Mouse (Mus musculus) intestine, embryonic 14.5 days (tissue): ENCODE measurements around the gene S100a10. TPM values are rescaled to one million over a fixed set of nuclear protein-coding genes. Genes with fewer than 3 reads are reported as not detected.

Experiments used
- ATAC-seq: fragments of 200-750 bp; cut with Nextera tagmentation; replicated peaks from 2 replicates; pipeline ENCODE4 v1.8.0; 2017; ENCODE audit warnings: low read depth, moderate number of reproducible peaks, moderate TSS enrichment, moderate library complexity; ENCODE audit not compliant: low FRiP score, low TSS enrichment
- DNase-seq: peaks from one replicate; pipeline ENCODE4 v3.0.0-alpha.2; 2018; ENCODE audit warnings: low spot score
- H3K27ac ChIP-seq: fragments of 300-500 bp; sonication (generic); 2 replicates; pipeline ENCODE4 v1.5.1; 2014; ENCODE audit warnings: low read depth, mild to moderate bottlenecking, control low read depth
- H3K27me3 ChIP-seq: fragments of 300-500 bp; sonication (generic); replicated peaks from 2 replicates; pipeline ENCODE4 v1.6.1; 2014; ENCODE audit warnings: low read length, control low read depth; ENCODE audit not compliant: control insufficient read depth, insufficient read depth
- H3K36me3 ChIP-seq: fragments of 300-500 bp; sonication (generic); 2 replicates; pipeline ENCODE4 v1.6.1; 2014; ENCODE audit warnings: low read length, control low read depth; ENCODE audit not compliant: control insufficient read depth, insufficient read depth
- H3K4me1 ChIP-seq: fragments of 300-500 bp; sonication (generic); replicated peaks from 2 replicates; pipeline ENCODE4 v1.6.1; 2014; ENCODE audit warnings: low read length, control low read depth, mixed read lengths; ENCODE audit not compliant: control insufficient read depth, insufficient read depth
- H3K4me2 ChIP-seq: fragments of 300-500 bp; sonication (generic); 2 replicates; pipeline ENCODE4 v1.6.1; 2014; ENCODE audit warnings: low read length
- H3K4me3 ChIP-seq: fragments of 300-500 bp; sonication (generic); 2 replicates; pipeline ENCODE4 v1.5.1; 2014; ENCODE audit warnings: low read depth, low read length, control low read depth, mixed read lengths
- H3K9ac ChIP-seq: fragments of 300-500 bp; sonication (generic); 2 replicates; pipeline ENCODE4 v1.6.1; 2014; ENCODE audit warnings: mild to moderate bottlenecking, low read length
- H3K9me3 ChIP-seq: fragments of 300-500 bp; sonication (generic); 2 replicates; pipeline ENCODE4 v1.6.1; 2016; ENCODE audit warnings: low read length, control low read depth; ENCODE audit not compliant: control insufficient read depth
- WGBS: fragments of 180-500 bp; shearing (Covaris S2); extraction: QIAGEN DNeasy Blood & Tissue Kit; methylation state at CpG from one replicate; pipeline ENCODE4 v1.1.7; 2014; 5-methylcytosine and 5-hydroxymethylcytosine counted together
- polyA plus RNA-seq: library from polyadenylated mRNA; unstranded; fragments of >200 nt; fragmentation: Nextera tagmentation; extraction: Ambion mirVana; gene quantifications from 2 replicates; pipeline ENCODE4 v1.2.1, GENCODE M21; 2014

Gene S100a10
- 497 and 519 TPM in 2 replicates for polyA plus RNA-seq

DNA sequence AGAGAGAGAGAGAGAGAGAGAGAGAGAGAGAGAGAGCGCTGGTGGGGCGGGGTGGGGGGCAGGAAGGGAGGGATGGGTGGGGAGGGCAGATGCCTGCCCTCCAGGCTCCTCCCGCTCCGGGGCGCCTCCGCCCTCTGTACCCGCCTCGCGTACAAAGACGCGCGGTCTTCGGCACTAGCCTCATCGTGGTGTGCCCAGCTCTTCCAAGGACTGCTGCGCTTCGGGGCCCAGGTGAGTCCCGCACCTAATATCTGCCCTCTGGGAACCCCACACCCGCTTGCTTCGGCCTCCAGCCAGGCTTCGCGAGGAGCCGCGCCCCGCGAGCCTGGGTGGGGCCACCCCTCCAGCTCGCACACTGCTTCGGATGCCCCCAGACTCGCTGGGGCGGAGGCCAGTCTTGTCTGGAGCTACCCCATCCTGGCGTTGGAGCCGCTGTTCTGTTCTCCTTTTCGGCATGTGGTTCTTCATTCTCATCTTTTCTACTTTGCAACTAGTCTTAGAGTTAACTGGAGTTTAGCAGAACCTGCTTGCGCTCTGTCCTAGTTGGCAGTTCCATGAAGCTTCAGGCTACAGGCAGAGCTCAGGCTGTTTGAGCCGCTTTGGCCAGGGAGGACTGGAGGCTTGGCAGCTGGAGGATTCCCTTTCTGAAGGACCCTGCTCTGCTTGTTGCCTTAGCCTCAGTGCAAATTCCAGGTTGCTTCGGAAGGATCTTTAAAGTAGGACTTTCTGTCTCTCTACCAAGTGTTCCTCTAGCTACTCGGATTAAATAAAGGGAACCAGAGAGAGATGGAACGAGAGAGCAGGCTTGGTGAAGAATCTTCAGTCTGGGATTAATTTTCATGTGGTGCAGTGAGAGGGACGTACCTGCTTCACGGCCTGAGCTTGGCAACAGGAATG, at the start of gene S100a10:
Gene S100a10, plus strand, starts transcription at position 100 of the 897 bp plus-strand sequence.
- ATAC-seq (peak; percentile 86), DNase-seq (peak; percentile 83)
- no peaks in the 10 kb centered on the region for H3K36me3 ChIP-seq
- no peaks in the 10 kb centered on the region for H3K9me3 ChIP-seq
- 1% methylated on average over 37 of the region's 39 CpGs for WGBS
- peak within 1 kb of the TSS; percentile 82 for H3K27ac ChIP-seq
- peak within 1 kb of the TSS; percentile 59 for H3K4me2 ChIP-seq
- no peaks in the 10 kb centered on the region for H3K27me3 ChIP-seq
- peak within 1 kb of the TSS; percentile 77 for H3K9ac ChIP-seq
- peaks cover 25% of the 10 kb centered on the region for H3K4me1 ChIP-seq
- H3K4me3 ChIP-seq, result peak within 1 kb of the TSS; percentile 53

- H3K9ac ChIP-seq, result no peak overlapping the region
- no peak overlapping the region for H3K4me3 ChIP-seq
- ATAC-seq (peak; percentile 90), DNase-seq (peak; percentile 74)
- peak overlapping the region; percentile 71 for H3K27ac ChIP-seq
- no peaks in the 10 kb centered on the region for H3K9me3 ChIP-seq
- H3K4me1 ChIP-seq, result no peaks in the 10 kb centered on the region
- 37% methylated on average over 30 of the region's 30 CpGs for WGBS
- H3K27me3 ChIP-seq, result no peaks in the 10 kb centered on the region
- peak overlapping the region; percentile 25 for H3K4me2 ChIP-seq
- H3K36me3 ChIP-seq, result no peaks in the 10 kb centered on the region
Measured at GRCm38 (mm10) chr3:93505960-93506863, 48.7 kb upstream of the S100a10 start.

DNA sequence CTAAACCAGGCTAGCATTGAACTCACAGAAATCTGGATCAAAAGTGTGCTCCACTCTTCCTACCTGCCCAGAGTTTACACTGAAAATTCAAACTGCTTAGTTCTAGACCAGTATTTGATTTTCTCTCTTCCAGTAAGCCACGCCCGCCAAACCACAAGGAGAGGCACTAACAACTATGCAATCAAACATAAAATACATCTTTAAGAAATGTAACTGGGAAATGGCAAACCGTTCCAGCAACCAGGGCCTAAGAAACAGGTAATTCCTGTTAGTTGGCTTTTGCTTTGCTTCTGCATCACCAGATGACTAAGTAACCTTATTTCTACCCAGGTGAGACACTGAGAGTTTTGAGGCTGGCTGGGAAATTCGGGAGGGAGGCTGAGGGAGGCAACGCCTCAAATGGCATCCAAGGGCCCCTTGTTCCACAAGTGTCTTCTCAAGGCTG, 48.0 kb upstream of the S100a10 start:
- WGBS, result 61% methylated on average over 5 of the region's 5 CpGs
- Histone ChIP-seq H3K9ac (no peak overlapping the region), H3K27me3 (no peaks in the 10 kb centered on the region)

DNA sequence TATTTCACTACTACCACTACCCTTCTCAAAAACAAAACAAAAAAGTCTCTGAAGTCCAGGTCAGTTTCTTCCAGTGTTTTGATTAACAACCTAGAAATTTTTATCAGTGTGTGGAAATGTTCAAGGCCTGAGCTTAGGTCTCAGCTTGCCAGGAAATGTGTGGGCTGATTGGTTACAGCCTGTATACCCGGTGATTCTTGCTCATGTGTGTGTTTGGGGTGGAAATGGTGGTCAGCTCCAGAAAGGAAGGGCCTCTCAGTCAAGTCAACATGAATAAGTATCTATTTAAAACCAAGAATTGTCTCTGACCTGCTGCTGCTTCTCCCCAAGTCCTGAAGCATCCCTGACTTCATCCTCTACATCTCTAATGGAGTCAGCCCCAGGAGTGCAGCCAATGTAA, 45.6 kb upstream of the S100a10 start:
- H3K27me3 ChIP-seq, result no peaks in the 10 kb centered on the region
- H3K4me3 ChIP-seq, result no peak overlapping the region
- H3K27ac ChIP-seq, result no peak overlapping the region
- no peaks in the 10 kb centered on the region for H3K4me1 ChIP-seq
- H3K36me3 ChIP-seq, result no peaks in the 10 kb centered on the region
- DNase-seq (no peak), ATAC-seq (no peak)
- no peaks in the 10 kb centered on the region for H3K9me3 ChIP-seq
- no peak overlapping the region for H3K4me2 ChIP-seq
- WGBS, result 59% methylated on average over 1 of the region's 1 CpGs
- no peak overlapping the region for H3K9ac ChIP-seq

More for the DNA sequence above, 48.0 kb upstream of the S100a10 start:
- ATAC-seq (no peak), DNase-seq (no peak)
- Histone ChIP-seq H3K4me1 (no peaks in the 10 kb centered on the region), H3K4me2 (no peak overlapping the region), H3K36me3 (no peaks in the 10 kb centered on the region), H3K27ac (no peak overlapping the region; the same call in 1 of the 2 replicates), H3K9me3 (no peaks in the 10 kb centered on the region), H3K4me3 (no peak overlapping the region)

- ATAC-seq, result no peak
- H3K4me2 ChIP-seq, result no peak overlapping the region
- no peak overlapping the region for H3K9ac ChIP-seq
- no peaks in the 10 kb centered on the region for H3K9me3 ChIP-seq
- H3K27ac ChIP-seq, result no peak overlapping the region
- H3K4me1 ChIP-seq, result no peaks in the 10 kb centered on the region
- H3K36me3 ChIP-seq, result no peaks in the 10 kb centered on the region
- no peaks in the 10 kb centered on the region for H3K27me3 ChIP-seq
- no peak for DNase-seq
- H3K4me3 ChIP-seq, result no peak overlapping the region
- WGBS, result 65% methylated on average over 1 of the region's 1 CpGs
Measured at GRCm38 (mm10) chr3:93511036-93511435, 43.8 kb upstream of the S100a10 start.

- Histone ChIP-seq H3K9ac (no peak overlapping the region), H3K4me2 (no peak overlapping the region), H3K36me3 (no peaks in the 10 kb centered on the region), H3K27ac (no peak overlapping the region), H3K4me3 (no peak overlapping the region), H3K9me3 (no peaks in the 10 kb centered on the region), H3K4me1 (no peaks in the 10 kb centered on the region), H3K27me3 (no peaks in the 10 kb centered on the region)
- ATAC-seq (no peak), DNase-seq (no peak)
- 90% methylated on average over 1 of the region's 1 CpGs for WGBS
Measured at GRCm38 (mm10) chr3:93511801-93512200, 43.1 kb upstream of the S100a10 start.

DNA sequence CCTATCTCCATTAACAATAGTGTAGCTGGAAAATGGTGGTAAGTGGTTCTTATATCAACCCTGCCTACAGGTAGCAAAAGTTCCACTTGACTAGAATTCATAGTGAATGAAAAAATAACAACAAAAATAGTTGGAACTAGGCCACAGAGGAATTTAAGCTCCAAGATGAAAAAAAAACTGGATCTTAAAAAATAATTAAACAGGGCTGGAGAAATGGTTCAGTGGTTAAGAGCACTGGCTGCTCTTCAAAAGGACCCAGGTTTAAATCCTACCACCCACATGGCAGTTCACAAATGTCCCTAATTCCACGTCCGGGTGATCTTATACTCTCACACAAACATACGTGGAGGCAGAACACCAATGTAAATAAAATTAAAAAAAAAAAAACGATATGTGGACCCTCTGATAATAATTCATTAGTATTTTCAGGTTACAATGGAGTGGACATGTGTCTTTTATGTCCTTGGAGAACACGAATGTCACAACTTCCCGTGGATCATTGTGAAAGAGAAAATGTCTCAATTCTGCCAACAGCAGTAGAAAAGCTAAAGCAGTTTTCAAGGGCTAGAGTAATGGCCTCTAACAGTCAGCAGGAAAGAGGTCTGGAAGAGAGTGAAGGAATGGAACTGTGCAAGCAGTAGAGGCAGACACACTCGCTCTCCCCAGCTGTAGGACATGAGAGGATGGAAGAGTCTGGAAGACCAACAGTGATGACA, 42.3 kb upstream of the S100a10 start:
- DNase-seq, result no peak

DNA sequence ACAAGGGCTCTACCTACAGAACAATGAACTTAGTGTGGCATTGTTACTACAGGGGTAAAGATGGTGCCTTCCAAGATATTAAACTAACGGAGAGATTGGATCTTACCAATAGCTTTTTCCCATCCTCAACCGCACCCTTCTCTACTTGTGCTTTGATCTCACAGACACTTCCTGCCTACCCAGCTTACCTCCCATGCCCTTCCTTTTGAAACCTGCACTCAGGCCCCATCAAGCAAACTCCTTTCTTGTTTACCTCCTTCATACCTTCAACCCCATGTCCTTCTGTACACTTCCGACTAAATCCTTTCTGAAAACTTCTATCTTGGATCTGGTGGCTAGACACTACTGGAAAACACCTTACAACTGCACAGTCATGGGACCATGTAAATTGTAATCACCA, 40.3 kb upstream of the S100a10 start:
- no peak overlapping the region for H3K4me2 ChIP-seq
- no peak overlapping the region for H3K27ac ChIP-seq
- H3K4me1 ChIP-seq, result no peaks in the 10 kb centered on the region
- no peaks in the 10 kb centered on the region for H3K27me3 ChIP-seq
- no peak overlapping the region for H3K4me3 ChIP-seq
- ATAC-seq (no peak), DNase-seq (no peak)
- no peaks in the 10 kb centered on the region for H3K36me3 ChIP-seq
- H3K9me3 ChIP-seq, result no peaks in the 10 kb centered on the region
- H3K9ac ChIP-seq, result no peak overlapping the region
- WGBS, result 96% methylated on average over 3 of the region's 3 CpGs

More for the DNA sequence above, 42.3 kb upstream of the S100a10 start:
- WGBS, result 81% methylated on average over 7 of the region's 7 CpGs
- no peak overlapping the region for H3K4me3 ChIP-seq
- H3K9me3 ChIP-seq, result no peaks in the 10 kb centered on the region
- H3K4me2 ChIP-seq, result no peak overlapping the region
- no peaks in the 10 kb centered on the region for H3K4me1 ChIP-seq
- no peaks in the 10 kb centered on the region for H3K36me3 ChIP-seq
- no peak for ATAC-seq
- H3K27me3 ChIP-seq, result no peaks in the 10 kb centered on the region
- H3K27ac ChIP-seq, result no peak overlapping the region
- H3K9ac ChIP-seq, result no peak overlapping the region
